Mouse (Mus musculus): ENCODE results near the gene Tgfa. TPM values are rescaled to one million over a fixed set of nuclear protein-coding genes. Genes with fewer than 3 reads are reported as not detected.

Gene Tgfa
- polyA plus RNA-seq, 1 experiment from 2014 or later, result 2.7 TPM

GRCm38 (mm10) chr6:86192978-86193377, 2.0 kb upstream of the Tgfa start:
- Histone ChIP-seq H3K4me2 (replicated peaks) (no peak overlapping the region), H3K4me1 (peaks cover 31% of the 10 kb centered on the region), H3K27me3 (peaks cover 52% of the 10 kb centered on the region), H3K36me3 (no peaks in the 10 kb centered on the region), H3K9ac (no peak overlapping the region), H3K4me3 (no peak overlapping the region), H3K27ac (no peak overlapping the region), H3K9me3 (no peaks in the 10 kb centered on the region)
- 59% methylated on average over 3 of the region's 3 CpGs for WGBS
- ATAC-seq (ENCODE audit: low FRiP score, low read depth), result no peak

GRCm38 (mm10) chr6:86193879-86194278, 1.1 kb upstream of the Tgfa start:
- Histone ChIP-seq H3K27ac (no peak overlapping the region), H3K9me3 (no peaks in the 10 kb centered on the region), H3K36me3 (no peaks in the 10 kb centered on the region), H3K27me3 (peaks cover 60% of the 10 kb centered on the region), H3K4me2 (replicated peaks) (no peak overlapping the region), H3K4me3 (no peak overlapping the region), H3K4me1 (peaks cover 31% of the 10 kb centered on the region), H3K9ac (no peak overlapping the region)
- ATAC-seq (ENCODE audit: low FRiP score, low read depth), result no peak
- WGBS, result 55% methylated on average over 5 of the region's 5 CpGs

GRCm38 (mm10) chr6:86196034-86196433, 1.0 kb downstream of the Tgfa start:
- Histone ChIP-seq H3K36me3 (no peaks in the 10 kb centered on the region), H3K9ac (no peak overlapping the region; the same call in 1 of the 2 replicates), H3K27ac (no peak overlapping the region), H3K4me2 (replicated peaks) (peak overlapping the region; percentile 98), H3K4me3 (peak overlapping the region; percentile 69), H3K4me1 (peaks cover 31% of the 10 kb centered on the region), H3K27me3 (peaks cover 69% of the 10 kb centered on the region), H3K9me3 (no peaks in the 10 kb centered on the region)
- 3% methylated on average over 14 of the region's 14 CpGs for WGBS
- ATAC-seq (ENCODE audit: low FRiP score, low read depth), result no peak

- peaks cover 66% of the 10 kb centered on the region for H3K27me3 ChIP-seq
- H3K4me2 ChIP-seq (replicated peaks), result peak overlapping the region; percentile 98
- H3K9me3 ChIP-seq, result no peaks in the 10 kb centered on the region
- ATAC-seq (ENCODE audit: low FRiP score, low read depth), result no peak
- no peak overlapping the region for H3K9ac ChIP-seq
- WGBS, result 5% methylated on average over 11 of the region's 11 CpGs
- no peaks in the 10 kb centered on the region for H3K36me3 ChIP-seq
- peaks cover 31% of the 10 kb centered on the region for H3K4me1 ChIP-seq
- H3K27ac ChIP-seq, result no peak overlapping the region
- 0 out of 2 replicates have a peak overlapping the region, but pooled peaks have one; percentile 69 for H3K4me3 ChIP-seq
These were observed 2.3 kb downstream of the Tgfa start for GRCm38 (mm10) chr6:86197150-86197862.

- 82% methylated on average over 5 of the region's 5 CpGs for WGBS
- Histone ChIP-seq H3K9me3 (no peaks in the 10 kb centered on the region), H3K4me2 (replicated peaks) (no peak overlapping the region), H3K36me3 (no peaks in the 10 kb centered on the region), H3K27ac (no peak overlapping the region), H3K4me3 (no peak overlapping the region), H3K4me1 (peaks cover 18% of the 10 kb centered on the region), H3K27me3 (peaks cover 33% of the 10 kb centered on the region), H3K9ac (no peak overlapping the region)
- ATAC-seq (ENCODE audit: low FRiP score, low read depth), result no peak
These were observed 5.9 kb downstream of the Tgfa start for GRCm38 (mm10) chr6:86200934-86201333.

- H3K27ac ChIP-seq, result no peak overlapping the region
- no peak overlapping the region for H3K9ac ChIP-seq
- no peak overlapping the region for H3K4me2 ChIP-seq (replicated peaks)
- no peaks in the 10 kb centered on the region for H3K9me3 ChIP-seq
- no peaks in the 10 kb centered on the region for H3K36me3 ChIP-seq
- peaks cover 17% of the 10 kb centered on the region; the same call in 1 of the 2 replicates for H3K27me3 ChIP-seq
- WGBS, result 81% methylated on average over 7 of the region's 7 CpGs
- H3K4me3 ChIP-seq, result no peak overlapping the region
- H3K4me1 ChIP-seq, result 0 out of 2 replicates have a peak, but pooled peaks cover 3% of the 10 kb centered on the region
- ATAC-seq (ENCODE audit: low FRiP score, low read depth), result no peak
These were observed 8.1 kb downstream of the Tgfa start for GRCm38 (mm10) chr6:86203101-86203500.

- no peak overlapping the region for H3K9ac ChIP-seq
- no peak for ATAC-seq (ENCODE audit: low FRiP score, low read depth)
- H3K36me3 ChIP-seq, result no peaks in the 10 kb centered on the region
- H3K27me3 ChIP-seq, result no peaks in the 10 kb centered on the region
- peaks cover 10% of the 10 kb centered on the region for H3K4me1 ChIP-seq
- no peaks in the 10 kb centered on the region for H3K9me3 ChIP-seq
- H3K4me3 ChIP-seq, result no peak overlapping the region
- 81% methylated on average over 6 of the region's 6 CpGs for WGBS
- H3K27ac ChIP-seq, result no peak overlapping the region
- H3K4me2 ChIP-seq (replicated peaks), result no peak overlapping the region
These were observed 11.0 kb downstream of the Tgfa start for GRCm38 (mm10) chr6:86206014-86206413.

- Histone ChIP-seq H3K9ac (no peak overlapping the region), H3K4me2 (replicated peaks) (no peak overlapping the region), H3K4me3 (no peak overlapping the region), H3K36me3 (no peaks in the 10 kb centered on the region), H3K27ac (no peak overlapping the region), H3K27me3 (no peaks in the 10 kb centered on the region), H3K9me3 (no peaks in the 10 kb centered on the region), H3K4me1 (peaks cover 10% of the 10 kb centered on the region)
- no peak for ATAC-seq (ENCODE audit: low FRiP score, low read depth)
- WGBS, result 74% methylated on average over 12 of the region's 12 CpGs
These were observed 12.0 kb downstream of the Tgfa start for GRCm38 (mm10) chr6:86206985-86207384.

- Histone ChIP-seq H3K27ac (no peak overlapping the region), H3K4me3 (peak overlapping the region; percentile 6; the same call in 1 of the 2 replicates)
- ATAC-seq (ENCODE audit: low FRiP score, low read depth), result no peak
These were observed 14.4 kb downstream of the Tgfa start for GRCm38 (mm10) chr6:86209133-86210016.

GRCm38 (mm10) chr6:86210017-86210408, 15.0 kb downstream of the Tgfa start:
- no peaks in the 10 kb centered on the region for H3K9me3 ChIP-seq
- H3K4me1 ChIP-seq, result peaks cover 10% of the 10 kb centered on the region
- no peak for ATAC-seq (ENCODE audit: low FRiP score, low read depth)
- H3K9ac ChIP-seq, result no peak overlapping the region
- peak overlapping the region; percentile 42 for H3K4me2 ChIP-seq (replicated peaks)
- H3K4me3 ChIP-seq, result peak overlapping the region; percentile 6; the same call in 1 of the 2 replicates
- H3K36me3 ChIP-seq, result no peaks in the 10 kb centered on the region
- WGBS, result 55% methylated on average over 6 of the region's 6 CpGs
- H3K27me3 ChIP-seq, result no peaks in the 10 kb centered on the region
- H3K27ac ChIP-seq, result no peak overlapping the region

More at GRCm38 (mm10) chr6:86209133-86210016, 14.4 kb downstream of the Tgfa start:
- H3K4me1 ChIP-seq, result peaks cover 10% of the 10 kb centered on the region
- H3K36me3 ChIP-seq, result no peaks in the 10 kb centered on the region
- no peaks in the 10 kb centered on the region for H3K9me3 ChIP-seq
- WGBS, result 34% methylated on average over 17 of the region's 17 CpGs
- H3K9ac ChIP-seq, result no peak overlapping the region
- peak overlapping the region; percentile 42 for H3K4me2 ChIP-seq (replicated peaks)
- H3K27me3 ChIP-seq, result no peaks in the 10 kb centered on the region

GRCm38 (mm10) chr6:86210619-86211018, 15.6 kb downstream of the Tgfa start:
- Histone ChIP-seq H3K36me3 (no peaks in the 10 kb centered on the region), H3K9me3 (no peaks in the 10 kb centered on the region), H3K4me2 (replicated peaks) (no peak overlapping the region), H3K4me3 (no peak overlapping the region), H3K27me3 (no peaks in the 10 kb centered on the region), H3K27ac (no peak overlapping the region), H3K9ac (no peak overlapping the region), H3K4me1 (peaks cover 10% of the 10 kb centered on the region)
- no peak for ATAC-seq (ENCODE audit: low FRiP score, low read depth)
- 74% methylated on average over 3 of the region's 3 CpGs for WGBS

GRCm38 (mm10) chr6:86211081-86211763, 16.2 kb downstream of the Tgfa start:
- no peak for ATAC-seq (ENCODE audit: low FRiP score, low read depth)
- H3K4me2 ChIP-seq (replicated peaks), result no peak overlapping the region

More at GRCm38 (mm10) chr6:86211081-86211763, 16.2 kb downstream of the Tgfa start:
- H3K4me3 ChIP-seq, result no peak overlapping the region
- 76% methylated on average over 12 of the region's 12 CpGs for WGBS
- no peaks in the 10 kb centered on the region for H3K27me3 ChIP-seq
- no peaks in the 10 kb centered on the region for H3K36me3 ChIP-seq
- H3K27ac ChIP-seq, result no peak overlapping the region
- H3K9ac ChIP-seq, result no peak overlapping the region
- H3K4me1 ChIP-seq, result peaks cover 10% of the 10 kb centered on the region
- no peaks in the 10 kb centered on the region for H3K9me3 ChIP-seq
